Comparison of ENCODE assay signal across 16 mouse cellular contexts in the genomic region with DNA sequence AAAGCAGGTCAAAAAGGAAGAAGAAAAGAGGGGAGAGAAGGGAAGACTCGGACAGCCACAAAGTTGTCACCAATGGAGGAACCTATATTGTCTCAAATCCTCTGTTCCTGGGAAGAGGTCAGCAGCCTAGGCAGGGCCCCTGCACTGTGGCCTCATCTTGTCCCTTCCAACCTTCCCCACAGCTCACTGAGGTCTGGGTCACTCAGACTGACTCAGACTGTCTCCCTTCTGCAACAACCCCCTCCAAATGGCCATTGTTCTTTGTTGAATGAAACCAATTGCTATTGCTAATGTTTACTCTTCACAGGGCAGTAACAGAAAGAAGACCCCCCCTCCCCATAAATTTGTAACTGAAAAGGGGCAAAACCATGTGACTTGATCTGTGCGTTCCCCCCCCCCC. TPM values are rescaled to one million over a fixed set of nuclear protein-coding genes. Genes with fewer than 3 reads are reported as not detected.
A peak's percentile ranks its signal among the peaks of the same experiment; 100 is the strongest.
DNase-seq lines count a peak whose midpoint lies in the region; ATAC-seq lines count a peak whose summit lies in the region.
"Had no signal": no experiment of that assay in that cellular context is flagged by ENCODE, and none has a peak within 500 bp of the region (broad histone marks: within the 10 kb centered on the region; RNA-seq: fewer than 3 reads in every experiment).

No protein-coding gene starts in this region.

- H3K4me1 ChIP-seq in kidney, embryonic 15.5 days: peaks cover 38% of the 10 kb centered on the region
- H3K4me1 ChIP-seq in neural tube, embryonic 11.5 days (ENCODE audit: control insufficient read depth, insufficient read depth, low read length): peaks cover 23% of the 10 kb centered on the region
- peaks cover 22% of the 10 kb centered on the region for H3K4me1 ChIP-seq in stomach, embryonic 16.5 days (ENCODE audit: control insufficient read depth, insufficient read depth, low read length)
- H3K4me1 ChIP-seq in intestine, embryonic 16.5 days (ENCODE audit: control insufficient read depth, insufficient read depth, low read length): peaks cover 23% of the 10 kb centered on the region

- DNase-seq in embryo, embryonic 10 days (ENCODE audit: low spot score): peak; percentile 38
- no peak for DNase-seq in embryo, embryonic 9.5 days (ENCODE audit: extremely low spot score)
- no peak for DNase-seq in kidney, postnatal 10 days
- DNase-seq in neural tube, embryonic 11.5 days (ENCODE audit: low spot score): no peak
- DNase-seq in neural tube, embryonic 10.5 days (ENCODE audit: extremely low spot score, low spot score): no peak
- DNase-seq: gastrocnemius, postnatal 10 days; heart, adult 18-20 months; heart, postnatal 4 days; lung, postnatal 14 days; thymus, adult 18-20 months had no signal

- H3K4me3 ChIP-seq in kidney, embryonic 15.5 days (replicated peaks): no peak overlapping the region
- H3K4me3 ChIP-seq in neural tube, embryonic 11.5 days (ENCODE audit: low read depth, low read length): no peak overlapping the region
- no peak overlapping the region for H3K4me3 ChIP-seq in stomach, embryonic 16.5 days (replicated peaks; ENCODE audit: low read length)
- H3K4me3 ChIP-seq in intestine, embryonic 16.5 days (ENCODE audit: low read length): no peak overlapping the region
- H3K4me3 ChIP-seq: embryonic facial prominence, embryonic 12.5 days; intestine, embryonic 15.5 days; limb, embryonic 15.5 days had no signal

- H3K27ac ChIP-seq in kidney, embryonic 15.5 days: peak overlapping the region; percentile 52
- 0 out of 2 replicates have a peak overlapping the region, but pooled peaks have one; percentile 0 for H3K27ac ChIP-seq in neural tube, embryonic 11.5 days (ENCODE audit: low read depth, low read length)
- peak overlapping the region; percentile 66 for H3K27ac ChIP-seq in stomach, embryonic 16.5 days (ENCODE audit: low read length)
- no peak overlapping the region for H3K27ac ChIP-seq in intestine, embryonic 16.5 days (ENCODE audit: low read length)
- H3K27ac ChIP-seq: embryonic facial prominence, embryonic 12.5 days; intestine, embryonic 15.5 days; limb, embryonic 15.5 days had no signal

- 63% methylated on average over 2 of the region's 2 CpGs for WGBS in kidney, embryonic 15.5 days
- WGBS in neural tube, embryonic 11.5 days: 11% methylated on average over 2 of the region's 2 CpGs
- WGBS in stomach, embryonic 16.5 days: 73% methylated on average over 2 of the region's 2 CpGs
- WGBS in intestine, embryonic 16.5 days: 62% methylated on average over 2 of the region's 2 CpGs

- no peaks in the 10 kb centered on the region for H3K9me3 ChIP-seq in kidney, embryonic 15.5 days (replicated peaks)
- no peaks in the 10 kb centered on the region for H3K9me3 ChIP-seq in neural tube, embryonic 11.5 days (ENCODE audit: control insufficient read depth, low read length)
- H3K9me3 ChIP-seq in stomach, embryonic 16.5 days (replicated peaks; ENCODE audit: control insufficient read depth, low read length): no peaks in the 10 kb centered on the region
- no peaks in the 10 kb centered on the region for H3K9me3 ChIP-seq in intestine, embryonic 16.5 days (ENCODE audit: control insufficient read depth, low read length)
- H3K9me3 ChIP-seq: embryonic facial prominence, embryonic 12.5 days; intestine, embryonic 15.5 days; limb, embryonic 15.5 days had no signal

- no peak overlapping the region for H3K9ac ChIP-seq in kidney, embryonic 15.5 days
- H3K9ac ChIP-seq in neural tube, embryonic 11.5 days (ENCODE audit: low read length): no peak overlapping the region
- peak overlapping the region; percentile 26; the same call in 1 of the 2 replicates for H3K9ac ChIP-seq in stomach, embryonic 16.5 days (ENCODE audit: low read length)
- H3K9ac ChIP-seq in intestine, embryonic 16.5 days (ENCODE audit: low read depth, low read length): no peak overlapping the region
- H3K9ac ChIP-seq: embryonic facial prominence, embryonic 12.5 days; intestine, embryonic 15.5 days; limb, embryonic 15.5 days had no signal

- H3K27me3 ChIP-seq in kidney, embryonic 15.5 days: no peaks in the 10 kb centered on the region
- H3K27me3 ChIP-seq in neural tube, embryonic 11.5 days (ENCODE audit: control insufficient read depth, insufficient read depth, low read length): no peaks in the 10 kb centered on the region
- H3K27me3 ChIP-seq in stomach, embryonic 16.5 days (ENCODE audit: control insufficient read depth, insufficient read depth, low read length): no peaks in the 10 kb centered on the region
- H3K27me3 ChIP-seq in intestine, embryonic 16.5 days (replicated peaks; ENCODE audit: control insufficient read depth, insufficient read depth, low read length): no peaks in the 10 kb centered on the region
- H3K27me3 ChIP-seq: embryonic facial prominence, embryonic 12.5 days; intestine, embryonic 15.5 days; limb, embryonic 15.5 days had no signal

- H3K4me2 ChIP-seq in kidney, embryonic 15.5 days: no peak overlapping the region
- no peak overlapping the region for H3K4me2 ChIP-seq in neural tube, embryonic 11.5 days (ENCODE audit: low read depth)
- no peak overlapping the region for H3K4me2 ChIP-seq in stomach, embryonic 16.5 days (ENCODE audit: low read depth, low read length)
- no peak overlapping the region for H3K4me2 ChIP-seq in intestine, embryonic 16.5 days (ENCODE audit: low read depth, low read length)
- H3K4me2 ChIP-seq: embryonic facial prominence, embryonic 12.5 days; intestine, embryonic 15.5 days; limb, embryonic 15.5 days had no signal

- no peak for ATAC-seq in kidney, embryonic 15.5 days (replicated peaks; ENCODE audit: low FRiP score)
- no peak for ATAC-seq in neural tube, embryonic 11.5 days (ENCODE audit: insufficient read depth, low FRiP score, low TSS enrichment)
- ATAC-seq in stomach, embryonic 16.5 days (ENCODE audit: insufficient read depth, low FRiP score): no peak
- ATAC-seq in intestine, embryonic 16.5 days: no peak
- ATAC-seq: intestine, embryonic 15.5 days had no signal

- no peaks in the 10 kb centered on the region for H3K36me3 ChIP-seq in kidney, embryonic 15.5 days
- H3K36me3 ChIP-seq in neural tube, embryonic 11.5 days (ENCODE audit: control insufficient read depth, insufficient read depth, low read length): no peaks in the 10 kb centered on the region
- H3K36me3 ChIP-seq in stomach, embryonic 16.5 days (ENCODE audit: control insufficient read depth, insufficient read depth, low read length): no peaks in the 10 kb centered on the region
- H3K36me3 ChIP-seq in intestine, embryonic 16.5 days (ENCODE audit: control insufficient read depth, insufficient read depth, low read length): no peaks in the 10 kb centered on the region
- H3K36me3 ChIP-seq: embryonic facial prominence, embryonic 12.5 days; intestine, embryonic 15.5 days; limb, embryonic 15.5 days had no signal

RNA-seq across cellular contexts. Expression of a gene that starts 2.2 kb away (rescaled TPM):
- polyA plus RNA-seq in kidney, embryonic 15.5 days (2015; fragmentation: Nextera tagmentation; extraction: Ambion mirVana): 4.9 and 5.1 TPM in 2 replicates
- 37.4 and 42.0 TPM in 2 replicates for polyA plus RNA-seq in neural tube, embryonic 11.5 days (2014; fragmentation: Nextera tagmentation; extraction: Ambion mirVana)
- 6.0 and 6.9 TPM in 2 replicates for polyA plus RNA-seq in stomach, embryonic 16.5 days (2015; fragmentation: Nextera tagmentation; extraction: Ambion mirVana)
- 2.1 and 3.5 TPM in 2 replicates for polyA plus RNA-seq in intestine, embryonic 16.5 days (2015; fragmentation: Nextera tagmentation; extraction: Ambion mirVana)
